17 mouse cellular contexts compared by ENCODE assay signal in genomic region chr19:31413571-31413970, GRCm38 (mm10).
"Had no signal": no experiment of that assay in that cellular context is flagged by ENCODE, and none has a peak within 500 bp of the region (broad histone marks: within the 10 kb centered on the region; RNA-seq: fewer than 3 reads in every experiment).

No protein-coding gene starts in this region.

- H3K27me3 ChIP-seq: lung, embryonic 15.5 days; megakaryocyte, embryonic 14.5 days; midbrain, embryonic 13.5 days; midbrain, embryonic 15.5 days; neural tube, embryonic 12.5 days; stomach, embryonic 15.5 days had no signal

- H3K9ac ChIP-seq: liver, postnatal 0 days; lung, embryonic 15.5 days; midbrain, embryonic 13.5 days; midbrain, embryonic 15.5 days; neural tube, embryonic 12.5 days; stomach, embryonic 15.5 days had no signal

- H3K4me1 ChIP-seq: lung, embryonic 15.5 days; megakaryocyte, embryonic 14.5 days; midbrain, embryonic 13.5 days; midbrain, embryonic 15.5 days; neural tube, embryonic 12.5 days; stomach, embryonic 15.5 days had no signal

- H3K9me3 ChIP-seq: lung, embryonic 15.5 days; megakaryocyte, embryonic 14.5 days; midbrain, embryonic 13.5 days; midbrain, embryonic 15.5 days; neural tube, embryonic 12.5 days; stomach, embryonic 15.5 days had no signal

- H3K4me2 ChIP-seq: lung, embryonic 15.5 days; midbrain, embryonic 13.5 days; midbrain, embryonic 15.5 days; neural tube, embryonic 12.5 days; stomach, embryonic 15.5 days had no signal

- ATAC-seq: liver, postnatal 0 days; lung, postnatal 0 days; midbrain, embryonic 13.5 days; midbrain, embryonic 15.5 days had no signal

- H3K27ac ChIP-seq: lung, embryonic 15.5 days; macrophage; midbrain, embryonic 13.5 days; midbrain, embryonic 15.5 days; neural tube, embryonic 12.5 days; stomach, embryonic 15.5 days; stomach, postnatal 0 days had no signal

- H3K36me3 ChIP-seq: lung, embryonic 15.5 days; midbrain, embryonic 13.5 days; midbrain, embryonic 15.5 days; neural tube, embryonic 12.5 days; stomach, embryonic 15.5 days had no signal

- H3K4me3 ChIP-seq: lung, embryonic 15.5 days; megakaryocyte, embryonic 14.5 days; midbrain, embryonic 13.5 days; midbrain, embryonic 15.5 days; neural tube, embryonic 12.5 days; stomach, embryonic 15.5 days had no signal

- DNase-seq: liver, postnatal 0 days; lung, adult 2 months; lung, postnatal 14 days; lung, postnatal 36 days; right cerebral cortex, postnatal 14 days; thymus, adult 2 months; thymus, postnatal 25 days; thymus, postnatal 4 days had no signal
